Mouse (Mus musculus) heart, adult 9 months (tissue): ENCODE measurements around the gene Rhox7a.
"Not testable (repeated sequence)": the region's sequence is repeated elsewhere in the genome, so short reads cannot be mapped to it uniquely, and the experiment has no call there.

Source experiments
- DNase-seq, 2 experiments: peaks; one replicate each; pipeline ENCODE4 v3.0.0; 2022; ENCODE audit warnings: low spot score in 2 of 2

Gene Rhox7a

DNA sequence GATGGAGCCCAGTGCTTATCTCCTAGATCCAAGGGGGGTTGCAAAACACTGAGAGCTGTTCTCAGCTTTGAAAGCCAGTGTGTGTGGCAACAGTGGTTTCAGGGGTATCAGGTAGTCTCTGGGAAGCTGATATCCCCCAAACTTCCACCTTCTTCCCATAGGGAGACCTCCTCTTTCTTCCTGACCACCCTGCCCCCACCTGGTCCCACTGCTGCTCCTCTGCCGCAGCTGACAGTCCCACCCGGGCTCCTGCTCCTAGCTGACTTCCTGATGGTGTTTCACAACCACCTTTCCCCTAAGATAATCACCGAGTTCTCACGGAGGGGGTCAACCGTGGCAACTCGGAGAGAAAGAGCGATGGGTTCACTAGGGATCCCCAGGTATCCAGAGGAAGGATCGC, at the start of gene Rhox7a:
Gene Rhox7a (plus strand): TSS at position 301 of the 400 bp plus-strand sequence.
- not testable (repeated sequence) for DNase-seq

DNA sequence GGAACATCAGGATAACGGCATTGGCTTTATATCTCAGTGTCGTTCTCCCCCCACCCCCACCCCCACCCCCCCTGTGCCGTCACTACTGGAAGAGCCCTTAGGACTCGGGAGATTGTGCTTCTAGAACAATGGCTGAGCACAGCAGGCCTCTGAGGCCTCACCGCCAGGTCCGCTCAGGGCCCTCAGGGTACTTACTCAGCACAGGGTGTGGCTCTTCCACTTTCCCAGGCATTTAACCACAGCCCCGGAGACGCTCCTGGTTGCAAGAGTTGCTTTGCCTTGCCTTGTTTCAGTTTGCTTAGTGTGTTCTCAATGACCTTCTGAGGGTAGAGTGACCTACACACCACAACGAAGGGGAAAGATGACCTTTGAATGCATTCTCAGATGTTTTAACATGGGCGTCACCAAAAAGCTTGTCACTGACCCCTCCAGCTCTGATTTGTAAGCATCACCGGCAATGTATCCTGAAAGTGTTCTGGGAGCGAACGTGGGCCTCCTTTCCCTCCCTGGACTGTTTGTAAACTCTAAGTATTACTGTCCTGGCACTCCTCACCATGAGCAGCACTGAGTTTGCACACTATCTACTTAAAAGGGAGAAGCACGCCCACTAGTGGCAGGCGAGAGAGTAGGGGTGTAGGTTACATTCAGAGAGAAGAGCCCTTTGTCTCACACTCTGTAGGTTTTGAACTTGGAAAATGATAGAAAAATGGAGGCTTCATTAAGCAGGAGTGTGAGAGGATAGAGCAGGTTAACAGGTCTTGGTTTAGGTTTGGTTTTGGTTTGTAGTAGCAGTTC, 24.0 kb upstream of the Rhox7a start:
- no peak for DNase-seq

DNA sequence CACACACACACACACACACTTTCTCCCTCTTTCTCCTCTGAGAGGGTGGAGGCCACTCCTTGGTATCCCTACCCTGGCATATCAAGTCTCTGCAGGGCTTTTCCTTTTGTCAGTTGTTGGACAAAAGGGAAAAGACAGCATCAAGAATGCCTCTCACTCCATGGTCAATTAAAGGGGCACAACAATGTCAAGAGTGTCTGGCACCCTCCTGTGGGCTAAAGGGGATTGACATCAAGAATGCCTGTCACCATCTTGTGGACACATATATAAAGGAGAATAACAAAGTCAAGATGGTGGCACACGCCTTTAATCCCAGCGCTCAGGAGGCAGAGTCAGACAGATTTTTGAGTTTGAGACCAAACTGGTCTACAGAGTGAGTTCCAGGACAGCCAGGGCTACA, 22.1 kb upstream of the Rhox7a start:
- DNase-seq = no peak

DNA sequence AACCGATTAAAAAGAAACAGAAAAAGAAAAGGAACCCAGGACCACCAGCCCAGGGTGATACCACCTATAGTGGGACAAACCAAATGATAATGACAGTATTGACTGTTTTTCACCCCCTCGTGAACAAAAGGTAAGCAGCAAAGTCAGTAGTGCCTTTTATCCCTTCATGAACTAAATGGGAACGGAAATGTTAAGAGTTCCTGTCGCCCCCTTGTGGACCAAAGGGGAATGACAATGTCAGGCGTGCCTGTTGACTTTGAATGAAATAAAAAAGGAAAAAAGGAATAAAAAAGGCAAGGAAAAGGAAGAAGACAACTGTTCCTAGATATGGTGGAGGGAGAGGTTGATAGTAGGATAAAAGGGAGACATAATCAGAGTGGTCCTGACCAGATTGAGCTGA, 20.3 kb upstream of the Rhox7a start:
- DNase-seq = no peak

DNA sequence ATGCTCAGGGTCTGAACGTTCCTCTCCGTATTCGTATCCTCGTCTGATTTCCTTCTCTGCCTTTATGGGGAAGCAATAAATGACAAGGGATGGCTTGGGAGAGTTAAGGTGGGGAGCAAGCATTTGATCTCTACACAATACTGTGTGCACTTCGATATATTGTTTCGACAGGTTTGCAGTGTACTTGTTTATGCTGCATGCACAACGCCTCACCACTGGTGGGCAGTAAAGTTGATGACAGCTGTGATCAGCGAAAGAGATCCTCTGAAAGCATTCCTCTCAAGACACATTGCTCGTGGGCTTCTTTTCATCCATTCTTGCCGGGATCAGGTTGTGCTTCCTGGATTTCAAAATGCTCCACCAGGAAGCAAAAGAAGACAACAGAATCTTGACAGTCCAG, 15.8 kb upstream of the Rhox7a start:
- no peak for DNase-seq

DNA sequence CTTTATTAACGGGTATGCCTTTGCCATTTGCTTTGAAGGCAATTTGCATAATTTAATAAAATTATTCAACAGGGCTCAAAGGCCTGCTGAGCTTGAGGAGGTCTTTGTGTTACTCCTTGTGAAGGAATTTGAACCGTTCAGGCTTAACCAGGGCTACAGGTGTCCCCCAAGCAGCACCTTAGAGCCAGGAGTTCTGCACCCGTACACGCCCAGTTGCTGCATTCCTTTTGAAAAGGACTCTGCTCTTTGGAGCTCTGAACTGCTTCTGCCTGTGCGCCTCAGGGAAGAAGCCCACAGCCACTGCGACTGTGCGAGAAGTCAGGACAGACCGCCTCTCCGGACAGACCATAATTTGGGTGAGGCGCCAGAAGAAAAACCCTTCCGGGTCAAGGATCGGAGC, 4.9 kb upstream of the Rhox7a start, which contains the start of gene Rhox6:
Gene Rhox6 (plus strand): TSS at position 301 of the 400 bp plus-strand sequence.
- DNase-seq = not testable (repeated sequence)

DNA sequence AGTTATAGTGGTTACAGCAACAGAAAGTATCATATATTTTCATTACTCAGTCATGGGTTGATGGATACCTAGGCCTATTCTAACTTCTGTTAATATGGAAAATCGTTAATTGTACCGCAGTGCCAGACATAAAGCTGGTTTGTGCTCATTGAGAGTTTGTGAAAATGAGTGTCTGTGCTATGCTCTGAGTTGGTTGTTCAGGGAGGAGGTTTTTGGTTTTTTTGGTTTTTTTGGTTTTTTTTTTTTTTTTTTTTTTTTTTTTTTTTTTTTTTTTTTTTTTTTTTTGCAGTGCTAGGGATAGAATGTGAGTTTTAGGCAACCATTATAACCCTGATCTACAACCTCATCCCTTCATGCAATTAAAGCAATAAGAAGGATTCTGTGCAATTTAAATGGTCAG, 40.2 kb downstream of the Rhox7a start:
- no peak for DNase-seq

DNA sequence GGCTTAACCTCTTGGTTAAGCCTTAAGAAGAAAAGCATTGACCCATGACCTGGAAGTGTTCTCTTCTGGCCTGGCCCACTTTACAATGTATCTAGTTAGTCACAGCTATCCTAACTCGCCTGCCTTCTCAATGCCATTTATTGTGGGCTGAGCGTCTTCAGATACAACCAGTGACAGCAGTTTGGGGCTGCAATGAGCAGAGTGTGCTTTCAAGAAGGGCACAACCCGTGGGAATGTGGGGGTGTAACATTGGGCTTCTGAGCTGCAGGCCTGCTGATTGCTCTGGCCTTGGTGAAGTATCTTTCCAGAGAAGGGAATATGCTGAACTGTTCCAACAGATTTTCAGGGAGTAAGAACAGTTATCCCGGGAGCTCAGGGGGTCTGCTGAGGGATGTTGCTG, 47.4 kb downstream of the Rhox7a start, which contains the start of gene Rhox8:
Gene Rhox8 (minus strand): TSS at position 101 of the 400 bp plus-strand sequence.
- no peak for DNase-seq
